Mouse (Mus musculus) olfactory bulb, adult 2 months (tissue): ENCODE measurements at regions not wholly inside any gene's neighbourhood (a gene's known extent, or its start where the extent isn't known, plus 50 kb on each side); places are given as distances from the start of the nearest gene placed in this dataset.

Experiments
- H3K27ac ChIP-seq: fragments of 200-500 bp; 2 replicates; pipeline ENCODE4 v1.5.1; 2012; ENCODE audit warnings: low read depth, low read length; ENCODE audit not compliant: insufficient read depth
- H3K4me1 ChIP-seq: fragments of 200-500 bp; 2 replicates; pipeline ENCODE4 v1.6.1; 2012; ENCODE audit warnings: low read length; ENCODE audit not compliant: control insufficient read depth, insufficient read depth
- H3K4me3 ChIP-seq: fragments of 200-500 bp; 2 replicates; pipeline ENCODE4 v1.5.1; 2012; ENCODE audit warnings: mild to moderate bottlenecking, low read depth, low read length, moderate library complexity; ENCODE audit not compliant: insufficient read depth
- CTCF ChIP-seq: fragments of 200-500 bp; IDR thresholded peaks from 2 replicates; pipeline ENCODE4 v1.5.1; 2012; ENCODE audit warnings: low read depth, mild to moderate bottlenecking, low read length, moderate library complexity; ENCODE audit not compliant: insufficient read depth
- POLR2A ChIP-seq: fragments of 200-500 bp; IDR thresholded peaks from 2 replicates; pipeline ENCODE4 v1.6.1; 2012; ENCODE audit warnings: mild to moderate bottlenecking, low read depth, low read length, moderate library complexity; ENCODE audit not compliant: insufficient read depth
- WGBS: fragments of 180-500 bp; shearing (Covaris S2); methylation state at CpG from one replicate; pipeline ENCODE4 v1.1.7; 2018; 5-methylcytosine and 5-hydroxymethylcytosine counted together

DNA sequence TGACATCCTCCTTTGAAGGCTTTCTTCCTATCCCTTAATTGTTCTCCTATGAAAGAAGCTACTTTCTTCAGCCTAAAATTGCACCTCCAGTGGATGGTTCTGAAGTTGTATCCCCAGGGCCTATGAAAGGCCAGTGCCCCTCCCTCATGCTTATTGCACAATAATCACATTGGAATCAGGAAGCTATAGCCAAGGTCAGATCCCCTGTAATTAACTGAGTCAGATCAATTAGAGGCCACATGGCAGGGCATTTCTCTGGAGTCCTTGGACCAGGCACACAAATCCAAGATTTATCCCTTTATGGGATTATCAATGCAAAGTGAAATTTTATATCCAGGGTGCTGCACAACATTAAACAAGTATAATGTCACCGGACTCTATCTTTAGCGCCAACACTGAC, 98.8 kb upstream of the Plppr4 start:
- H3K27ac ChIP-seq, result peak overlapping the region; percentile 78
- H3K4me3 ChIP-seq, result no peak overlapping the region
- H3K4me1 ChIP-seq, result no peaks in the 10 kb centered on the region
- TF ChIP-seq POLR2A (no peak), CTCF (no peak)
- WGBS, result 25% methylated on average over 2 of the region's 2 CpGs

DNA sequence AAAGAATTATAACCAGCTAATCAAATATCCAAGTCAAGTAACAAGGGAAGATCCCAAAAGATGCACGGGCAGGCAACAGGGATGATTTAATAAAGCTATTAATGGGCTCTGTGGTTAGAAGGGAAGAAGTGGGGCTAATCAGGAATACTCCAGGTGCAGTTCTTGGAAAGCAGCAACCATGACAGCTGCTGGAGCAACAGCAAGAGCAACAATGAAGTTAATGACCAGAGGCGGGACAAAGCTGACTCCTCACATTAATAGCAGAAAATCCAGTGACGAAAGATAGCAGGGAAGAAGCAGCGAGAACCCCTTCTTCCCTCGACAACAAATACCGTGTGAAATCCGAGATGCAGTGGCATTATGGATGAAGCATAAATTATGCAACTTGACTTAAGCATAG, 89.9 kb upstream of the Plppr4 start:
- TF ChIP-seq POLR2A, result no peak
- no peak for TF ChIP-seq CTCF
- 46% methylated on average over 7 of the region's 7 CpGs for WGBS
- H3K27ac ChIP-seq, result no peak overlapping the region
- no peak overlapping the region for H3K4me3 ChIP-seq
- no peaks in the 10 kb centered on the region for H3K4me1 ChIP-seq

DNA sequence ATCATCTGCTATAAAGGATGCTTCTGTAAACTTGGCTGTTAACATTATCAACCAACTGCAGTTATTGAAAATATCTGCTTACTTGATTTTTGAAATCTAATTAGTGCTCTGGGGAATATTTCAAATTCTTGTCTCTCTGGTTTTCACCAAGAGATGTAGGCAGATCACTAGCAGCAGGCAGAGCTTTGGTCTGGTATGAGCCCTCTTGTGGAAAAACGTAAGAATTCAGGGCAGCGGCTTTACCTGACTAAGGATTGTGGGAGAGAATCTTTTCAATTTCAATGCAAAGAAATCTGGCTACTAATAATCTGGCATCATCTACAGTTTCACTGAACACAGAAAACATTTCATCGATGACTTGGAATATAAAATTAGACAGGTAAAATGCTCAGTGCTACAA, 81.2 kb upstream of the Plppr4 start:
- WGBS, result 63% methylated on average over 3 of the region's 3 CpGs
- Histone ChIP-seq H3K4me1 (no peaks in the 10 kb centered on the region), H3K4me3 (no peak overlapping the region), H3K27ac (no peak overlapping the region)
- TF ChIP-seq CTCF, result no peak

DNA sequence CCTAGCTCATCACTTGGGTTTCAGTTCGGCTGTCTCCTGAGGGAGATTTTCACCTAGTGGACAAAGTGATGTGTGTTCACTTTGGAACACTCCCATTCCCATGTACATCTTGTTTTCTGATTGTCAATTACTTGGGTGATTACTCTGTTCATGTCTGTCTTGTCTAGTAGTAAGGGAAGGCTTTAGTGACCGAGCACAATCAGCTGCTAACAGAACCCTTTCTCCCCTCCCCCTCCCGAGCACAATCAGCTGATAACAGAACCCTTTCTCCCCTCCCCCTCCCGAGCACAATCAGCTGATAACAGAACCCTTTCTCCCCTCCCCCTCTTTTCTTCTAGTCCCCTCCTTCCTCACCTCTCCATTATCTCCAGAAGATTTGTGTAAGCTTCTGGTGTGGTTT, 79.6 kb upstream of the Plppr4 start:
- WGBS, result 72% methylated on average over 4 of the region's 4 CpGs
- Histone ChIP-seq H3K4me1 (no peaks in the 10 kb centered on the region), H3K27ac (no peak overlapping the region), H3K4me3 (no peak overlapping the region)
- TF ChIP-seq CTCF (no peak), POLR2A (no peak)

DNA sequence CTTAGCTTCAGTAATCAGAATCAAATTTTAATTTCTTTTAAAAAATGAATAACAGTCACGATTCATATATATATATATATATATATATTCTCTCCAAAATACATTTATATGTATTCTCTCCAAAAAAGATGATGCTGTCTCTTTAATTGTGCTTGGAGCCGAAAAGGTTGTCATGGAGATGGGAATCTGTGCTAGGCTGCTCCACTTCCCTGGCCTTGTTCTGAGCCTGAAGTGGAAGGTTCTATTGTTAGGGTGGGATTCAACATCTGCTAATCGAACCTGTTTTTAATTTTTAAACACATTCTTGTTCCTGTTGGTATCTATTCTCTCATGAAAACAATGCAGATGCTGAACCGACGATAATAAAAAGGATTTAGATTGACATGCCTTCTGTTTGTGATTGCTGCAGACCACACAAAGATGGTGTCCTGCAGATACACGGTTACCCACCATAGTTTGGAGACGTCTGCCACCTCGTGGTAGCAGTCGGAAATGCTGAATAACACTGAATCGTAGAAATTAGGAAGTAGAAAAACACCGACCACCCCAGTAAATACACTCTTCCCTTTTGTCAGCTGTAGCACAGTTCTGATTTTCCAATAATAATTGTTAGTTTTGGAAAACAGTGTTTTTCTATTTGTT, 77.9 kb upstream of the Plppr4 start:
- no peak for TF ChIP-seq POLR2A
- WGBS, result 12% methylated on average over 11 of the region's 11 CpGs
- no peak overlapping the region for H3K27ac ChIP-seq
- no peak overlapping the region for H3K4me3 ChIP-seq
- H3K4me1 ChIP-seq, result no peaks in the 10 kb centered on the region

DNA sequence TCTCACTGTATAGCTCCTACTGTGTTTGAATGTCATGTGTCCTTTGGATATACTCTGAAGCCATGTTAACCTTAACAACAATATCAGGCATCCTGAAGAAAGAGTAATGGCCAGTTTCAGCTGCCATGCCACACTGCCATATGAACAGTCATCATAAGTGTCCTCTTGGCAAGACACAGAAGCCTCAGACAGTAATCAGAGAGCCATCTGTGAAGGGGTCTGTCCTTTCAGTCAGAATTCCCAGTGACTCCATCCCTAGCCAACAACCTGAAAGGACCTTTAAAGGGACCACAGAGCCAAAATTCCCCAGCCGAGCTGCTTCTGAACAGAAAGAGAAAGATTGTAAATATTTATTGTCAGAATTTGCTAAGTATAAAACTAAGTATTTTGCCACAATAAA, 63.9 kb upstream of the Plppr4 start:
- no peak overlapping the region for H3K27ac ChIP-seq
- TF ChIP-seq CTCF (no peak), POLR2A (no peak)
- WGBS, result 71% methylated on average over 1 of the region's 1 CpGs

DNA sequence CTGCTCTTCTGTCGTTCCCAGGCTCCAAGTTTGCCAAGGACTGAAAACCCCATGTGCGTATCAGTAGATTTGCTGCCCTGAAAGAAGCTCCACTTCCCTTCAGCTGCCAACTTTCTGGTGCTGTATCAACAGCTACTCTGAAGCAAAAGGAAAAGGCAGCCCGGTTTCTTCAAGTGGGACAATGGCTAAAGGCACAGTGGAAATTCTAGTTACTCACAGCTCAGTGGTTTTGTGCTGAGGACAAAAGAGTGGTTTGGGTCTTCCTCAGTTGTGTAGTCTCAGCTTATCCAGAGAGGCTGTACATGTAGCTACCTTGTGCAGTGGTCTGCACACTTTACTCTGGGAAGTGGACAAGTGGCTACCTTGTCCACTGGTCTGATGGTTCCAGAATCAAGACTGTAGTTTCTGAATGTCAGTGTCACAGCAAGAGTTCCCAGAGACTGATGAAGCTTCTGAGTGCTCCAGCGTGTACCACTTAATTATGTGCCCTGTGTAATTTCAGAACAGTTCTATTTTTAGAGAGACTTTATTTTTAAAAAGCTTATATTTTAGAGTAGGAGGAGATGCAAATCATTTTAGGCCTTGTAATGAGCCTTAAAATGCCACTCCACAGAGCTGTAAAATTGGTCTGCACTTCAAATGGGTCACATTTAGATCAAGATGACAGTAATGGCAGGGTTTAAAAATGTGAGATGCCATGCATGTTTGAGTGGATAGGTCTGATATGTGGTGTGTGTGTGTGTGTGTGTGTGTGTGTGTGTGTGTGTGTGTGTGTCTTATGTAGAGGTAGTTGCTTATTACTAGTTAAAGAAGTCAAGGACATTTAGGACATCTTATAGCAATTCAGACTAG, 52.4 kb upstream of the Plppr4 start:
- no peak overlapping the region; the same call in 1 of the 2 replicates for H3K27ac ChIP-seq
- WGBS, result 39% methylated on average over 4 of the region's 4 CpGs

More for the DNA sequence above, 63.9 kb upstream of the Plppr4 start:
- no peak overlapping the region for H3K4me3 ChIP-seq
- no peaks in the 10 kb centered on the region for H3K4me1 ChIP-seq

More for the DNA sequence above, 52.4 kb upstream of the Plppr4 start:
- Histone ChIP-seq H3K4me1 (peaks cover 3% of the 10 kb centered on the region; the same call in 1 of the 2 replicates), H3K4me3 (no peak overlapping the region)
- TF ChIP-seq CTCF, result no peak
